9 mouse cellular contexts compared by ENCODE assay signal in the genomic region with DNA sequence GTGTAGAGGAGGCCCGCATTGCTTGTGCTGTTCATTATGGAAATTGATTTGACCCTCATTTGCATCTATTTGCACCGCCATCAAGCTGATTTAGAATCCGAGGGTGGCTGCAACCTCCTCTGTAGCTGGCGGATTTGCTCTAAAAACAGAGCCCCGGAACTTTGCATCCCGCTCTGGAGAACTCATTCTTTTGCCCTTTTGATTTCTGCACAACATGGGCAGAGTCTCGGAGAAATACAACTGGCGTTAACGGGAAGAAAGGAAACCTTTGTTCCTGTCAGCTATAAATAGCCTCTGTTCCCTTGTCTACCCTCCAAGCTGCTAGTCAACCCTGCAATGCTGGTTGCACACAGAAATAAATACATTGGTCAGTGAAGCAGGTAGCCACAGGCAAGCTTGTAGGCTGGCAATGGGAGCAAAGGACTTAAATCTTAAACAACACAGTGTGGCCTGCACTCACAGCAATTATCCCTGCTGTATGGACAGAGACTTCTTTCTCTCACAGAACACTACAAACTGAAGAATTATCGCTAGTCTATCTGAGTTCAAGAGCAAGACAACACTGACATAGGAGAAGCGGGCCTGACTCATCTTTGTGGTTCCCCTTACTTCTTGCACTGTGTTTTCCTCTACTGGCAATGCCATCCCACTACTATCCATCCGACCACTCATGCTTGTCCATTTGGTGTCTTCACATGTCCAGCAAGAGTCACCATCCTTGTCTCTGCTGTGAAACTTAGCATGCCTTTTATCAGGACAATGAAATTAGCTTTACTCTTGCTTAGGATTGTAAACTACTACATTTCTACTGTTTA.
DNase-seq lines count a peak whose midpoint lies in the region; ATAC-seq lines count a peak whose summit lies in the region.
"Had no signal": no experiment of that assay in that cellular context is flagged by ENCODE, and none has a peak within 500 bp of the region (broad histone marks: within the 10 kb centered on the region; RNA-seq: fewer than 3 reads in every experiment).

No protein-coding gene starts in this region.

- H3K27me3 ChIP-seq in forebrain, embryonic 10.5 days (ENCODE audit: poor library complexity, severe bottlenecking) = no peaks in the 10 kb centered on the region
- no peaks in the 10 kb centered on the region for H3K27me3 ChIP-seq in hindbrain, embryonic 14.5 days (ENCODE audit: control insufficient read depth, insufficient read depth, low read length)
- no peaks in the 10 kb centered on the region for H3K27me3 ChIP-seq in midbrain, embryonic 13.5 days

- DNase-seq in R1 (ENCODE audit: low read depth, low spot score) (peak; percentile 1), adipocyte (ENCODE audit: low spot score) (no peak)
- DNase-seq in forebrain, embryonic 10.5 days (ENCODE audit: extremely low spot score, low spot score) = peak; percentile 17
- no peak for DNase-seq in hindbrain, embryonic 14.5 days (ENCODE audit: low spot score)
- no peak for DNase-seq in thymus, postnatal 10 days (ENCODE audit: low spot score in 2 of 2)
- no peak for DNase-seq in cerebellum, postnatal 4 days (ENCODE audit: low spot score in 2 of 2)
- DNase-seq in layer of hippocampus, postnatal 25 days (ENCODE audit: extremely low spot score in 1 of 2, low spot score in 1 of 2) = no peak
- DNase-seq: right cerebral cortex, postnatal 14 days had no signal

- peaks cover 14% of the 10 kb centered on the region for H3K4me1 ChIP-seq in forebrain, embryonic 10.5 days
- peaks cover 7% of the 10 kb centered on the region; the same call in 1 of the 2 replicates for H3K4me1 ChIP-seq in hindbrain, embryonic 14.5 days (replicated peaks; ENCODE audit: control insufficient read depth, insufficient read depth, low read length)
- peaks cover 8% of the 10 kb centered on the region for H3K4me1 ChIP-seq in midbrain, embryonic 13.5 days (replicated peaks)

- peak; percentile 57; the same call in 1 of the 2 replicates for ATAC-seq in hindbrain, embryonic 14.5 days (ENCODE audit: low FRiP score)
- ATAC-seq in midbrain, embryonic 13.5 days = peak; percentile 69

- WGBS in forebrain, embryonic 10.5 days = 34% methylated on average over 12 of the region's 12 CpGs
- WGBS in hindbrain, embryonic 14.5 days = 22% methylated on average over 12 of the region's 12 CpGs
- 28% methylated on average over 12 of the region's 12 CpGs for WGBS in midbrain, embryonic 13.5 days

- H3K36me3 ChIP-seq in forebrain, embryonic 10.5 days (replicated peaks) = no peaks in the 10 kb centered on the region
- H3K36me3 ChIP-seq in hindbrain, embryonic 14.5 days (replicated peaks; ENCODE audit: control insufficient read depth, insufficient read depth) = no peaks in the 10 kb centered on the region
- H3K36me3 ChIP-seq in midbrain, embryonic 13.5 days = no peaks in the 10 kb centered on the region

- H3K27ac ChIP-seq in forebrain, embryonic 10.5 days = peak overlapping the region; percentile 70
- peak overlapping the region; percentile 38 for H3K27ac ChIP-seq in hindbrain, embryonic 14.5 days
- H3K27ac ChIP-seq in midbrain, embryonic 13.5 days = no peak overlapping the region

- no peaks in the 10 kb centered on the region for H3K9me3 ChIP-seq in forebrain, embryonic 10.5 days
- H3K9me3 ChIP-seq in hindbrain, embryonic 14.5 days (ENCODE audit: control insufficient read depth, low read length) = no peaks in the 10 kb centered on the region
- H3K9me3 ChIP-seq in midbrain, embryonic 13.5 days = no peaks in the 10 kb centered on the region

- H3K4me3 ChIP-seq in forebrain, embryonic 10.5 days = peak overlapping the region; percentile 16; the same call in 1 of the 2 replicates
- H3K4me3 ChIP-seq in hindbrain, embryonic 14.5 days (replicated peaks; ENCODE audit: low read length) = no peak overlapping the region
- H3K4me3 ChIP-seq in midbrain, embryonic 13.5 days (replicated peaks) = no peak overlapping the region

- H3K9ac ChIP-seq in hindbrain, embryonic 14.5 days = peak overlapping the region; percentile 3; the same call in 1 of the 2 replicates
- 0 out of 2 replicates have a peak overlapping the region, but pooled peaks have one; percentile 17 for H3K9ac ChIP-seq in midbrain, embryonic 13.5 days (replicated peaks)

- H3K4me2 ChIP-seq in hindbrain, embryonic 14.5 days (replicated peaks) = peak overlapping the region; percentile 38
- H3K4me2 ChIP-seq in midbrain, embryonic 13.5 days (replicated peaks) = peak overlapping the region; percentile 26

Comparison
In these comparisons a context has a peak if more than half of its experiments do, and no peak if none do; other contexts are left out.
1. DNase-seq: peak in R1 (single experiment) and forebrain, embryonic 10.5 days (single experiment); none in hindbrain, embryonic 14.5 days (single experiment), thymus, postnatal 10 days (0 of 2), adipocyte (single experiment), cerebellum, postnatal 4 days (0 of 2) and layer of hippocampus, postnatal 25 days (0 of 2).